Mouse (Mus musculus): ENCODE results near the gene Med25.

- no peak for TF ChIP-seq CTCF (IDR thresholded peaks at IDR 0.05; ENCODE audit: low read depth)
- no peak for TF ChIP-seq EP300 (IDR thresholded peaks at IDR 0.05; ENCODE audit: low read depth)
Measured at GRCm38 (mm10) chr7:44867010-44867702, 25.4 kb downstream of the Med25 start.

Data from liver, embryonic 14.5 days (tissue).